Mouse (Mus musculus) left cerebral cortex, adult 11 months (tissue): ENCODE results near the gene Olfr71.
A peak's percentile ranks its signal among the peaks of the same experiment; 100 is the strongest.

ENCODE experiments used
- DNase-seq: peaks from one replicate; pipeline ENCODE4 v3.0.0; 2022; ENCODE audit warnings: low spot score

Gene Olfr71

GRCm38 (mm10) chr4:43713652-43714219, 3.7 kb upstream of the Olfr71 start:
- DNase-seq = no peak

GRCm38 (mm10) chr4:43711821-43712220, 1.8 kb upstream of the Olfr71 start:
- peak; percentile 42 for DNase-seq

GRCm38 (mm10) chr4:43705991-43706390, 4.1 kb downstream of the Olfr71 start:
- no peak for DNase-seq

- no peak for DNase-seq
Observed at GRCm38 (mm10) chr4:43703851-43704250, 6.2 kb downstream of the Olfr71 start.

GRCm38 (mm10) chr4:43703439-43703838, 6.6 kb downstream of the Olfr71 start:
- DNase-seq = no peak

GRCm38 (mm10) chr4:43700707-43701106, 9.3 kb downstream of the Olfr71 start, which contains the start of gene Olfr70:
TSS of gene Olfr70 (minus strand) at chr4:43700807.
- DNase-seq = no peak

- no peak for DNase-seq
Observed at GRCm38 (mm10) chr4:43696561-43696960, 13.5 kb downstream of the Olfr71 start.

GRCm38 (mm10) chr4:43695249-43695671, 14.8 kb downstream of the Olfr71 start:
- no peak for DNase-seq

GRCm38 (mm10) chr4:43694439-43695248, 15.4 kb downstream of the Olfr71 start:
- DNase-seq = no peak

GRCm38 (mm10) chr4:43693806-43694241, 16.2 kb downstream of the Olfr71 start:
- DNase-seq = no peak

GRCm38 (mm10) chr4:43691026-43691425, 19.0 kb downstream of the Olfr71 start:
- no peak for DNase-seq

- DNase-seq = no peak
Observed at GRCm38 (mm10) chr4:43690021-43690420, 20.0 kb downstream of the Olfr71 start.

GRCm38 (mm10) chr4:43679416-43680043, 30.5 kb downstream of the Olfr71 start:
- no peak for DNase-seq

- DNase-seq = no peak
Observed at GRCm38 (mm10) chr4:43678541-43678940, 31.5 kb downstream of the Olfr71 start.

- DNase-seq = no peak
Observed at GRCm38 (mm10) chr4:43675608-43676007, 34.4 kb downstream of the Olfr71 start.

- no peak for DNase-seq
Observed at GRCm38 (mm10) chr4:43674974-43675373, 35.1 kb downstream of the Olfr71 start.

GRCm38 (mm10) chr4:43673703-43674102, 36.4 kb downstream of the Olfr71 start:
- no peak for DNase-seq

GRCm38 (mm10) chr4:43672070-43672469, 38.0 kb downstream of the Olfr71 start:
- peak; percentile 73 for DNase-seq

GRCm38 (mm10) chr4:43669428-43669794, 40.6 kb downstream of the Olfr71 start:
- no peak for DNase-seq

GRCm38 (mm10) chr4:43668782-43669427, 41.1 kb downstream of the Olfr71 start, which contains the start of the genes Tmem8b and Fam221b:
TSS of gene Tmem8b (plus strand) at chr4:43668971.
TSS of gene Fam221b (minus strand) at chr4:43669145.
- DNase-seq = peak; percentile 86

- DNase-seq = no peak
Observed at GRCm38 (mm10) chr4:43666412-43666811, 43.6 kb downstream of the Olfr71 start.

GRCm38 (mm10) chr4:43657146-43657545, 52.9 kb downstream of the Olfr71 start:
- no peak for DNase-seq
